Mouse (Mus musculus) mesoderm, embryonic 11.5 days (tissue): ENCODE results near the gene Poll.

Experiments
- DNase-seq: peaks from one replicate; pipeline ENCODE4 v3.0.0-alpha.2; 2012; ENCODE audit warnings: low read depth, low spot score

Gene Poll

GRCm38 (mm10) chr19:45560153-45560890 lies at the start of gene Poll, which contains the start of gene Gm17018:
Poll (minus strand) TSS chr19:45560531.
Gm17018 (plus strand) TSS chr19:45560615.
- DNase-seq: peak; percentile 85

GRCm38 (mm10) chr19:45608648-45609339 lies 48.5 kb upstream of the Poll start:
- no peak for DNase-seq

- no peak for DNase-seq
Observed at GRCm38 (mm10) chr19:45607479-45607878, 47.1 kb upstream of the Poll start.

GRCm38 (mm10) chr19:45606701-45607100 lies 46.4 kb upstream of the Poll start:
- DNase-seq: no peak

- DNase-seq: no peak
Observed at GRCm38 (mm10) chr19:45602606-45603005, 42.3 kb upstream of the Poll start.

GRCm38 (mm10) chr19:45597106-45597505 lies 36.8 kb upstream of the Poll start:
- DNase-seq: no peak

- DNase-seq: peak; percentile 32
Observed at GRCm38 (mm10) chr19:45596434-45596833, 36.1 kb upstream of the Poll start.

- peak; percentile 31 for DNase-seq
Observed at GRCm38 (mm10) chr19:45596019-45596418, 35.7 kb upstream of the Poll start.

- no peak for DNase-seq
Observed at GRCm38 (mm10) chr19:45595481-45595880, 35.1 kb upstream of the Poll start.

- DNase-seq: no peak
Observed at GRCm38 (mm10) chr19:45594079-45594478, 33.7 kb upstream of the Poll start.

GRCm38 (mm10) chr19:45592916-45593315 lies 32.6 kb upstream of the Poll start:
- no peak for DNase-seq

- DNase-seq: no peak
Observed at GRCm38 (mm10) chr19:45591704-45592103, 31.4 kb upstream of the Poll start.

GRCm38 (mm10) chr19:45589761-45590160 lies 29.4 kb upstream of the Poll start:
- DNase-seq: no peak

GRCm38 (mm10) chr19:45587509-45588292 lies 27.4 kb upstream of the Poll start:
- no peak for DNase-seq

GRCm38 (mm10) chr19:45586850-45587249 lies 26.5 kb upstream of the Poll start:
- DNase-seq: no peak

GRCm38 (mm10) chr19:45584856-45585620 lies 24.7 kb upstream of the Poll start:
- DNase-seq: no peak

- no peak for DNase-seq
Observed at GRCm38 (mm10) chr19:45583136-45583535, 22.8 kb upstream of the Poll start.

GRCm38 (mm10) chr19:45582161-45582560 lies 21.8 kb upstream of the Poll start:
- peak; percentile 42 for DNase-seq

GRCm38 (mm10) chr19:45581257-45581656 lies 20.9 kb upstream of the Poll start:
- peak; percentile 66 for DNase-seq

GRCm38 (mm10) chr19:45580235-45580634 lies 19.9 kb upstream of the Poll start:
- no peak for DNase-seq

GRCm38 (mm10) chr19:45579416-45579815 lies 19.1 kb upstream of the Poll start:
- DNase-seq: no peak
